Mouse (Mus musculus) lung, postnatal 0 days (tissue): ENCODE measurements at regions not wholly inside any gene's neighbourhood (a gene's known extent, or its start where the extent isn't known, plus 50 kb on each side); places are given as distances from the start of the nearest gene placed in this dataset.

Source experiments
- ATAC-seq: fragments of 200-750 bp; cut with Nextera tagmentation; 2 replicates; pipeline ENCODE4 v1.8.0; 2017; ENCODE audit warnings: moderate library complexity
- DNase-seq: peaks from one replicate; pipeline ENCODE4 v3.0.0-alpha.2; 2016; ENCODE audit warnings: low spot score
- H3K27ac ChIP-seq: fragments of 300-500 bp; sonication (generic); 2 replicates; pipeline ENCODE4 v1.5.1; 2014; ENCODE audit warnings: antibody characterized with exemption, mild to moderate bottlenecking, low read length, mixed read lengths
- H3K27me3 ChIP-seq: fragments of 300-500 bp; sonication (generic); replicated peaks from 2 replicates; pipeline ENCODE4 v1.6.1; 2014; ENCODE audit warnings: low read length, mixed read lengths; ENCODE audit not compliant: insufficient read depth
- H3K36me3 ChIP-seq: fragments of 300-500 bp; sonication (generic); 2 replicates; pipeline ENCODE4 v1.6.1; 2014; ENCODE audit warnings: low read length, mixed read lengths; ENCODE audit not compliant: insufficient read depth
- H3K4me1 ChIP-seq: fragments of 300-500 bp; sonication (generic); 2 replicates; pipeline ENCODE4 v1.6.1; 2014; ENCODE audit warnings: antibody characterized with exemption, low read depth, low read length, mixed read lengths; ENCODE audit not compliant: insufficient read depth
- H3K4me2 ChIP-seq: fragments of 300-500 bp; sonication (generic); replicated peaks from 2 replicates; pipeline ENCODE4 v1.6.1; 2014; ENCODE audit warnings: low read depth, mild to moderate bottlenecking, low read length, moderate library complexity, mixed read lengths
- H3K4me3 ChIP-seq: fragments of 300-500 bp; sonication (generic); 2 replicates; pipeline ENCODE4 v1.5.1; 2014; ENCODE audit warnings: low read depth, low read length
- H3K9ac ChIP-seq: fragments of 300-500 bp; sonication (generic); replicated peaks from 2 replicates; pipeline ENCODE4 v1.6.1; 2014; ENCODE audit warnings: low read depth, mild to moderate bottlenecking
- H3K9me3 ChIP-seq: fragments of 300-500 bp; sonication (generic); 2 replicates; pipeline ENCODE4 v1.6.1; 2016; ENCODE audit warnings: low read length, mixed read lengths
- CTCF ChIP-seq: IDR thresholded peaks from 2 replicates; pipeline ENCODE4 v1.5.1; 2016; ENCODE audit warnings: antibody characterized with exemption, mild to moderate bottlenecking
- EP300 ChIP-seq: IDR thresholded peaks from 2 replicates; pipeline ENCODE4 v1.6.1; 2016; ENCODE audit warnings: antibody characterized with exemption, mild to moderate bottlenecking, control low read depth
- WGBS: fragments of 180-500 bp; shearing (Covaris S2); extraction: QIAGEN DNeasy Blood & Tissue Kit; methylation state at CpG from one replicate; pipeline ENCODE4 v1.1.7; 2014; 5-methylcytosine and 5-hydroxymethylcytosine counted together

GRCm38 (mm10) chr9:60972201-60972910 lies 178.0 kb downstream of the Uaca start:
- Histone ChIP-seq H3K9me3 (no peaks in the 10 kb centered on the region), H3K27me3 (no peaks in the 10 kb centered on the region), H3K36me3 (no peaks in the 10 kb centered on the region), H3K4me3 (no peak overlapping the region), H3K4me2 (no peak overlapping the region), H3K27ac (no peak overlapping the region), H3K9ac (no peak overlapping the region), H3K4me1 (no peaks in the 10 kb centered on the region)
- DNase-seq (no peak), ATAC-seq (no peak)
- 66% methylated on average over 9 of the region's 9 CpGs for WGBS
- TF ChIP-seq EP300, result no peak
- TF ChIP-seq CTCF, result no peak

GRCm38 (mm10) chr9:60974546-60974945 lies 180.2 kb downstream of the Uaca start:
- Histone ChIP-seq H3K4me3 (no peak overlapping the region), H3K9ac (no peak overlapping the region), H3K4me1 (no peaks in the 10 kb centered on the region), H3K36me3 (no peaks in the 10 kb centered on the region), H3K9me3 (no peaks in the 10 kb centered on the region), H3K4me2 (no peak overlapping the region), H3K27ac (no peak overlapping the region), H3K27me3 (no peaks in the 10 kb centered on the region)
- no peak for DNase-seq
- no peak for TF ChIP-seq EP300
- TF ChIP-seq CTCF, result no peak
- ATAC-seq, result no peak
- WGBS, result 57% methylated on average over 1 of the region's 1 CpGs

GRCm38 (mm10) chr9:60982383-60983085 lies 188.2 kb downstream of the Uaca start:
- no peak overlapping the region for H3K4me2 ChIP-seq
- ATAC-seq, result no peak
- no peak overlapping the region for H3K27ac ChIP-seq
- H3K27me3 ChIP-seq, result no peaks in the 10 kb centered on the region
- H3K36me3 ChIP-seq, result no peaks in the 10 kb centered on the region
- H3K9me3 ChIP-seq, result no peaks in the 10 kb centered on the region
- WGBS, result 49% methylated on average over 13 of the region's 13 CpGs
- no peak overlapping the region for H3K9ac ChIP-seq
- TF ChIP-seq CTCF (no peak), EP300 (no peak)
- H3K4me1 ChIP-seq, result no peaks in the 10 kb centered on the region
- H3K4me3 ChIP-seq, result no peak overlapping the region
- no peak for DNase-seq

GRCm38 (mm10) chr9:60983246-60983645 lies 188.9 kb downstream of the Uaca start:
- DNase-seq (no peak), ATAC-seq (no peak)
- no peak overlapping the region for H3K27ac ChIP-seq
- no peak overlapping the region for H3K9ac ChIP-seq
- H3K9me3 ChIP-seq, result no peaks in the 10 kb centered on the region
- H3K4me3 ChIP-seq, result no peak overlapping the region
- 77% methylated on average over 5 of the region's 5 CpGs for WGBS
- TF ChIP-seq EP300, result no peak
- no peak for TF ChIP-seq CTCF
- no peak overlapping the region for H3K4me2 ChIP-seq
- H3K27me3 ChIP-seq, result no peaks in the 10 kb centered on the region
- no peaks in the 10 kb centered on the region for H3K36me3 ChIP-seq
- H3K4me1 ChIP-seq, result no peaks in the 10 kb centered on the region

GRCm38 (mm10) chr9:60988113-60988512 lies 193.8 kb downstream of the Uaca start:
- no peak for ATAC-seq
- no peak for DNase-seq
- TF ChIP-seq EP300 (no peak), CTCF (no peak)
- whole genome bisulfite sequencing, result 54% methylated on average over 4 of the region's 4 CpGs
- Histone ChIP-seq H3K9me3 (no peaks in the 10 kb centered on the region), H3K27me3 (no peaks in the 10 kb centered on the region), H3K9ac (no peak overlapping the region), H3K4me3 (no peak overlapping the region), H3K36me3 (no peaks in the 10 kb centered on the region), H3K4me1 (no peaks in the 10 kb centered on the region), H3K27ac (no peak overlapping the region), H3K4me2 (no peak overlapping the region)

- Histone ChIP-seq H3K9ac (no peak overlapping the region), H3K4me1 (no peaks in the 10 kb centered on the region), H3K4me2 (no peak overlapping the region), H3K4me3 (no peak overlapping the region), H3K27ac (no peak overlapping the region), H3K9me3 (no peaks in the 10 kb centered on the region), H3K27me3 (no peaks in the 10 kb centered on the region), H3K36me3 (no peaks in the 10 kb centered on the region)
- ATAC-seq, result peak; percentile 49
- WGBS, result 25% methylated on average over 13 of the region's 13 CpGs
- TF ChIP-seq CTCF, result no peak
- TF ChIP-seq EP300, result no peak
- peak; percentile 28 for DNase-seq
These were observed 195.5 kb downstream of the Uaca start for GRCm38 (mm10) chr9:60989670-60990391.
